Mouse (Mus musculus) liver, adult 2 months (tissue): ENCODE data around the gene Grxcr1.

Source experiments
- CTCF ChIP-seq: fragments of 200-500 bp; IDR thresholded peaks from 2 replicates; pipeline ENCODE4 v1.5.1; 2011; ENCODE audit warnings: low read depth, low read length, control low read depth
- POLR2A ChIP-seq: fragments of 200-500 bp; IDR thresholded peaks from 2 replicates; pipeline ENCODE4 v1.6.1; 2011; ENCODE audit warnings: low read length, control low read depth; ENCODE audit not compliant: insufficient read depth; ENCODE audit errors: extremely low read depth

- TF ChIP-seq CTCF (no peak), POLR2A (no peak)
Measured at GRCm38 (mm10) chr5:68162503-68162902, 130.9 kb downstream of the Grxcr1 start.
